Mouse (Mus musculus): Measurements from ENCODE around the gene Bach1.

- no peak for TF ChIP-seq CTCF (IDR thresholded peaks at IDR 0.05; ENCODE audit: extremely low read depth, insufficient read length, insufficient replicate concordance, low read depth, low read length)
- TF ChIP-seq POLR2A (IDR thresholded peaks at IDR 0.05; ENCODE audit: low read depth, low read length) = no peak
Observed at GRCm38 (mm10) chr16:87752482-87752881, 53.7 kb downstream of the Bach1 start.
